Mouse (Mus musculus): ENCODE results near the gene Upk3bl. TPM values are rescaled to one million over a fixed set of nuclear protein-coding genes. Genes with fewer than 3 reads are reported as not detected.
"Not testable (repeated sequence)": the region's sequence is repeated elsewhere in the genome, so short reads cannot be mapped to it uniquely, and the experiment has no call there.

The Upk3bl gene
- polyA plus RNA-seq, 1 experiment from 2014 or later, result 0.72 TPM

- Histone ChIP-seq H3K27me3 (ENCODE audit: low read depth, poor library complexity, severe bottlenecking) (peaks cover 47% of the 10 kb centered on the region), H3K36me3 (no peaks in the 10 kb centered on the region), H3K4me1 (peaks cover 18% of the 10 kb centered on the region), H3K27ac (replicated peaks) (peak overlapping the region; percentile 68), H3K9me3 (replicated peaks) (no peaks in the 10 kb centered on the region), H3K4me3 (peak overlapping the region; percentile 49)
- peak; percentile 79 for DNase-seq (ENCODE audit: low spot score)
- 8% methylated on average over 41 of the region's 41 CpGs for WGBS
These were observed 48.0 kb downstream of the Upk3bl start for GRCm38 (mm10) chr5:136102099-136102820.

- Histone ChIP-seq H3K27ac (replicated peaks) (no peak overlapping the region), H3K4me3 (no peak overlapping the region), H3K4me1 (peaks cover 18% of the 10 kb centered on the region), H3K36me3 (no peaks in the 10 kb centered on the region), H3K9me3 (replicated peaks) (no peaks in the 10 kb centered on the region), H3K27me3 (ENCODE audit: low read depth, poor library complexity, severe bottlenecking) (peaks cover 42% of the 10 kb centered on the region)
- WGBS, result 84% methylated on average over 5 of the region's 5 CpGs
- no peak for DNase-seq (ENCODE audit: low spot score)
These were observed 50.2 kb downstream of the Upk3bl start for GRCm38 (mm10) chr5:136104511-136104910.

- peaks cover 10% of the 10 kb centered on the region for H3K27me3 ChIP-seq (ENCODE audit: low read depth, poor library complexity, severe bottlenecking)
- 69% methylated on average over 2 of the region's 2 CpGs for WGBS
- no peaks in the 10 kb centered on the region for H3K4me1 ChIP-seq
- no peak for DNase-seq (ENCODE audit: low spot score)
- H3K27ac ChIP-seq (replicated peaks), result no peak overlapping the region
- H3K9me3 ChIP-seq (replicated peaks), result no peaks in the 10 kb centered on the region
- no peaks in the 10 kb centered on the region for H3K36me3 ChIP-seq
- no peak overlapping the region for H3K4me3 ChIP-seq
These were observed 54.2 kb downstream of the Upk3bl start for GRCm38 (mm10) chr5:136108486-136108885.

GRCm38 (mm10) chr5:136109042-136109441 lies 54.8 kb downstream of the Upk3bl start:
- Histone ChIP-seq H3K9me3 (replicated peaks) (no peaks in the 10 kb centered on the region), H3K27me3 (ENCODE audit: low read depth, poor library complexity, severe bottlenecking) (peaks cover 5% of the 10 kb centered on the region), H3K4me3 (no peak overlapping the region), H3K27ac (replicated peaks) (no peak overlapping the region), H3K4me1 (no peaks in the 10 kb centered on the region), H3K36me3 (no peaks in the 10 kb centered on the region)
- DNase-seq (ENCODE audit: low spot score), result no peak
- 89% methylated on average over 3 of the region's 3 CpGs for WGBS

- whole genome bisulfite sequencing, result 47% methylated on average over 4 of the region's 4 CpGs
These were observed 59.3 kb downstream of the Upk3bl start for GRCm38 (mm10) chr5:136113546-136113945.

More at GRCm38 (mm10) chr5:136113546-136113945, 59.3 kb downstream of the Upk3bl start:
- H3K27me3 ChIP-seq (ENCODE audit: low read depth, poor library complexity, severe bottlenecking); H3K36me3 ChIP-seq; DNase-seq (ENCODE audit: low spot score); H3K27ac ChIP-seq (replicated peaks); H3K9me3 ChIP-seq (replicated peaks); H3K4me3 ChIP-seq: not testable (repeated sequence)
- peaks cover 24% of the 10 kb centered on the region for H3K4me1 ChIP-seq

Small RNA genes within 50 kb of the gene (microRNA-seq; reads per million reads assigned to microRNA genes)
- gene Mir7035, result not detected

Other genes with a start within 250 kb of the Upk3bl start
- gene Srrm3, start 247.6 kb upstream of the Upk3bl start, polyA plus RNA-seq (2016; fragmentation: Nextera tagmentation; extraction: Ambion mirVana), result 14.0 and 26.1 TPM in 2 replicates
- gene Hspb1, start 166.6 kb upstream of the Upk3bl start, polyA plus RNA-seq (2016; fragmentation: Nextera tagmentation; extraction: Ambion mirVana), result 7.8 and 8.5 TPM in 2 replicates
- 270 and 311 TPM in 2 replicates for gene Ywhag, start 119.9 kb upstream of the Upk3bl start, polyA plus RNA-seq (2016; fragmentation: Nextera tagmentation; extraction: Ambion mirVana)
- gene Ssc4d, start 80.0 kb upstream of the Upk3bl start, polyA plus RNA-seq (2016; fragmentation: Nextera tagmentation; extraction: Ambion mirVana), result 1.7 TPM in 2 replicates
- gene Zp3, start 74.4 kb upstream of the Upk3bl start, polyA plus RNA-seq (2016; fragmentation: Nextera tagmentation; extraction: Ambion mirVana), result 0.10 TPM in 1 of 2 replicates, not detected in the other
- 36.3 and 39.6 TPM in 2 replicates for gene Dtx2, start 59.7 kb upstream of the Upk3bl start, polyA plus RNA-seq (2016; fragmentation: Nextera tagmentation; extraction: Ambion mirVana)
- gene Upk3b, start 16.0 kb upstream of the Upk3bl start, polyA plus RNA-seq (2016; fragmentation: Nextera tagmentation; extraction: Ambion mirVana), result 0.10 TPM in 1 of 2 replicates, not detected in the other
- gene Rasa4, start 29.4 kb downstream of the Upk3bl start, polyA plus RNA-seq (2016; fragmentation: Nextera tagmentation; extraction: Ambion mirVana), result 3.6 and 6.3 TPM in 2 replicates
- 286 and 311 TPM in 2 replicates for gene Polr2j, start 62.1 kb downstream of the Upk3bl start, polyA plus RNA-seq (2016; fragmentation: Nextera tagmentation; extraction: Ambion mirVana)
- 56.9 and 59.0 TPM in 2 replicates for gene Lrwd1, start 81.6 kb downstream of the Upk3bl start, polyA plus RNA-seq (2016; fragmentation: Nextera tagmentation; extraction: Ambion mirVana)
- gene Alkbh4, start 81.7 kb downstream of the Upk3bl start, polyA plus RNA-seq (2016; fragmentation: Nextera tagmentation; extraction: Ambion mirVana), result 27.1 and 27.5 TPM in 2 replicates
- 8.0 and 10.8 TPM in 2 replicates for gene Orai2, start 116.2 kb downstream of the Upk3bl start, polyA plus RNA-seq (2016; fragmentation: Nextera tagmentation; extraction: Ambion mirVana)
- 67.7 and 72.9 TPM in 2 replicates for gene Prkrip1, start 144.5 kb downstream of the Upk3bl start, polyA plus RNA-seq (2016; fragmentation: Nextera tagmentation; extraction: Ambion mirVana)
- 13.2 and 13.7 TPM in 2 replicates for gene Sh2b2, start 192.1 kb downstream of the Upk3bl start, polyA plus RNA-seq (2016; fragmentation: Nextera tagmentation; extraction: Ambion mirVana)

All from midbrain, embryonic 10.5 days (tissue).